Mouse (Mus musculus) thymus, postnatal 25 days (tissue): ENCODE measurements around the gene Srp9.

Experiments used
- DNase-seq: peaks from one replicate; pipeline ENCODE4 v3.0.0; 2022

Srp9 gene

DNA sequence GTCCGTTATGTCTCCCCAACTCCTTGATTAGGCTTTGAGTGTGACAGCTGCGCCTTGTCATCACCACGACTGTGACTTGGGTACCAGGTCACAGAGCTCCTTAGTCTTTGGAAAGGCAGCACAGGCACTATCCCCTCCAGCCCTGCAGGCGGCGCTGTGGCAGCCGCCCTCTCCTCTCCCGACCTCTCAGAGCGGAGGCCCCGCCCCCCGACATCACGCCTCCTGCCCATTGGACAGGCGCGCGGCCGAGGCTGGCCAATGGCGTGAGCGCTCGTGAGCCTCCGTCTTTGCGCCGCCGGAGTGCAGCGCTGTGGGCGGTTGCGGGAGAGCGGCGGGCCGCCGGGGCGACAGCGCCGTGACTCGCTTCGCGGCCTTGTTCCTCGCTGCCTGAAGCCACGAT lies at the start of gene Srp9:
TSS of gene Srp9 (plus strand) at position 232 of the 400 bp plus-strand sequence.
- peak; percentile 98 for DNase-seq

- DNase-seq, result peak; percentile 2
Observed at GRCm38 (mm10) chr1:182081744-182082419, 42.7 kb upstream of the Srp9 start.

DNA sequence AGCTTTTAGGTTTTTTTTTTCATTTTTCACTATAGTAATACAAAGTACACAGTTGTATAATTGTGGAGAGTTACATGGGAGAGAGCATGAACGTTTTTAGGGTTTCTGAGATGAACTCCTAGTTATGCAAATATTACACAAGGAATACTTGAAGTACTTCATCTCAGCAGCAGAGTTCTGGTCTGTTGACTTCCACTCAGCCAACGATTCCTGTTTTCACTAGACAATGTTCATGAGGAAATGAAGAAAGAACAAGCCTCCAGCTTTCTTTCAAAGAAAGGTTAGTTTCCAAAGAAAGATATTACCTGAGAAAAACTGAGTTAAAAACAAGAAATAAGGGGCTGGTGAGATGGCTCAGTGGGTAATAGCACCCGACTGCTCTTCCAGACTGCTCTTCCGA lies 41.1 kb upstream of the Srp9 start:
- no peak for DNase-seq

- DNase-seq, result no peak
Observed at GRCm38 (mm10) chr1:182086759-182087158, 37.8 kb upstream of the Srp9 start.

DNA sequence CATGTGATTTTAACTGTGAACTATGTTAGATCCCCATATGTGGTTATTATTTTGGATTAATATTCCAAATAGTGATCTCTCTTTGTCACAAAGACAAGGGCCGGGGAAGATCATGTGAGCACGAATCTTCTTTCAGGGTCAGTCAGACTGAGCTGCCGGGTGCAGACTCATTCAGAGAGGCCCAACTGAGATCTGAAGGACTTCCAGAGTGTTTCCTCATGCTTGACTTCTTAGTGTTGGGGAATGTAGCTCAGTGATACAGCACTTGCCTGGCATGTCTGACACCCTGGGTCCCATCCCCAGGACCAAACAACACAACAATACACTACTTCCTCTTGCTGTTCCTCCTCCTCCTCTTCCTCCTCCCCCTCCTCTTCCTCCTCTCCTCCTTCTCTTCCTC lies 37.2 kb upstream of the Srp9 start:
- no peak for DNase-seq

- no peak for DNase-seq
Observed at GRCm38 (mm10) chr1:182087753-182088633, 36.5 kb upstream of the Srp9 start.

DNA sequence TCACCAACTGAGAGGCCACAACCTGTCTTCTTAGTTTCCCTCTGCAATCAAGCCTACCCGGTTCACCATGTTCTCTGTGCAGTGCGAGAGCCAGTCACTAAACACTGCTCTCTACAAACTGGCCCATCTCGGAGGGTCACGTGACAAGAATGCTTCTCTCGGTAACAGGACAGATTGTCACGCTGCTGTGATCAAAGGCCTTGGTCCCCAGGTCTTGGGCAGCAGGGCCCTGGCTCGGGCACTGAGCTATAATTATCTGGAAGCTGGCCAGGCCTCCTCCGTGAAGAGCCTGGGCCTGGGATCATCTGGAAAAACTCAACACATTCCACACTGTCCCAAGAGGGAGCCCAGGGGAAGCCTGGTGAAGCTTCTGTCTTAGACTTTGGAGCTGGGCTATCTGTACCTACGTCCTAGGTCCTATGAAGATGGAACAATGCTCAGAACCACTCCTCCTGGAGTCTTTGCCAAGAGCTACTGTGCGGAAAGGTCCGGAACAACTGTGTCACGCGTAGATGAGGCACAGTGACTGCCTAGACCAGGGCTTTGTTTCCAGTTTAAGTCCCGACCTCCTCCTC lies 35.6 kb upstream of the Srp9 start:
- DNase-seq, result no peak

DNA sequence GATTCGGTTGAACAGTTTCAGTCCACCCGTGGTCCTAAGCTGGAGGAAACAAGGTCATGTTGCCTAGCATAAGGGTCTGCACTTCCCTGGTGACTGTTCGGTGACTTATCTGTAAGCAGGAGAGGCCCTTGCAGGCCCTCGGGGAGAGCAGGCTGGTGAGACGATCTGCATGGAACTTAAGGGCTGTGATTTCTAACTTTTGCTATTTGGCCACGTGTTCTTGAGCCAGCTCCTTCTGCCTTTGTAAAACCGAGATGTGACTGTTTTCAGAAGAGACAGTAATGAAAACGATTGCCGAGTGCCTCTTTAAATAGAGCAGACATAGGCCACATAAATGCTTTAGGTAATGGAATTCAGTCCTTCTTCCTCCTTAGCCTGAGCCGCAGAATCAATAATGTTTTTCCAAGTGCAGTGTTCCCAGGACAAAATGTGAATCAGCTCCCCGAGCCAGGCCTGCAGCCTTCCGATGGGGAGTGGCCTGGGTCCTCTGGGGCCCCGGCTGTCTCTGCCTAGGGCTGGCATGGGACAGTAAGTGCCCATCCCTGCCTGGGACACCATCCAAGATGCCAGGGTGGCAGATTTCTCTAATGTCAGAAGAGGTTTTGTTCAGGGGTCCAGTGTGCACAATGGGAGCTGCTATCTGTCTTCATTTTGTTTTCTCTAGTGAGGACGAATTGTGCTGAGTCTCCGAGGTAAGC lies 34.8 kb upstream of the Srp9 start:
- DNase-seq, result no peak

GRCm38 (mm10) chr1:182090298-182090677 lies 34.2 kb upstream of the Srp9 start:
- no peak for DNase-seq

DNA sequence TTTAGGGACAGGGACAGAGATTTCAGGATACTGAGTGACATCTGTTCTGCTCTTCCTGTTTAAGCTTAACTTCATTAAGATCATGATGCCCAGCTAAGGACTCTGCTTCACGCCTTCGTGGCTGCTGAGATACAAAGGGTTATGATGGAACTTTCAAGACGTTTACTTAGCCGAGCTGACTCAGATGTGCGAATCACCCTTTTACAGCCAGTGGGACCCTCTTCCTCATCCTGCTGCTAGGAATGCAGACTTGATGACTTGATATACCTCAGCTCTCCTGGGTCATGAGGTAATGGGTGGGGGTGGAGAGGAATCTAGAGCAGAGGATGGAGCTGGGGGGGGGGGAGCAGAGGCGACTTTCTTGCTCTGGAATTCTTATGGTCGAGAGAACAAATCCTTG lies 33.3 kb upstream of the Srp9 start:
- DNase-seq, result no peak

- DNase-seq, result no peak
Observed at GRCm38 (mm10) chr1:182091746-182092412, 32.7 kb upstream of the Srp9 start.

DNA sequence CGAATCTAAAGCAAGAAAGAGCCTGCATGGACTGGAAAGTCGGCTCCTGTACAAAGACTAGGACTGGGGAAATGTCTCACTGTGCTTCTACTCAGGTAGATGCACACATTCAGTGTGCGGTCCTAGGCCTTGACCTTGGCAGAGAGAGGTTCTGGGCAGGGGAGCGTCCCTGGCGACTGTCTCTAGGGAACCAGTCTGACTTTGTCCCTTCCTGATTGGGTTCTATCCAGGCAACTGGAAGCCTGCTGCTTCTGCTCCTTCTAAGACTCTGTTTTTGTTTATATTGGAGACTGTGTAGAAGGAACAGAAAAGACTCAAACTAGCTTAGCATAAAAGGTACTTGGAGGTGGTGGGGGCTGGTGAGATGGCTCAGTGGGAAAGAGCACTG lies 32.1 kb upstream of the Srp9 start:
- DNase-seq, result no peak

DNA sequence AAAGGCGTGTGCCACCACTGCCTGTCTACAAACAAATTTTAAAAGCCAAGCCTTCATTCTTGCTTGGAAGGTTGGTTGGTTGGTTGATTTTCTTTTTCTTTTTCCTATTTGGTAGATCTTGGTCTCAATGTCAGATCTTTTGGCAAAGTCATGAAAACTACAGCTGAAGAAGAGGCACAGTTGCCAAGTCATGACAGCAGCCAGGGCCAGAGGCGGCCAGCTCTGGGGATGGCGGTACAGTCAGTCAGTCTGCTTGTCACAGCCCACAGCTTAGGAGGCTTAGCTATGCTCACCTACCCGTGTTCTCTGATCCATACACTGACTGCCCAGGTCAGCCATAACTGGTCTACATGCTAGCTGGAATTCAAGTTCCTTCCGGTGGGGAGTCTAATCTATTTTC lies 31.1 kb upstream of the Srp9 start:
- DNase-seq, result no peak

DNA sequence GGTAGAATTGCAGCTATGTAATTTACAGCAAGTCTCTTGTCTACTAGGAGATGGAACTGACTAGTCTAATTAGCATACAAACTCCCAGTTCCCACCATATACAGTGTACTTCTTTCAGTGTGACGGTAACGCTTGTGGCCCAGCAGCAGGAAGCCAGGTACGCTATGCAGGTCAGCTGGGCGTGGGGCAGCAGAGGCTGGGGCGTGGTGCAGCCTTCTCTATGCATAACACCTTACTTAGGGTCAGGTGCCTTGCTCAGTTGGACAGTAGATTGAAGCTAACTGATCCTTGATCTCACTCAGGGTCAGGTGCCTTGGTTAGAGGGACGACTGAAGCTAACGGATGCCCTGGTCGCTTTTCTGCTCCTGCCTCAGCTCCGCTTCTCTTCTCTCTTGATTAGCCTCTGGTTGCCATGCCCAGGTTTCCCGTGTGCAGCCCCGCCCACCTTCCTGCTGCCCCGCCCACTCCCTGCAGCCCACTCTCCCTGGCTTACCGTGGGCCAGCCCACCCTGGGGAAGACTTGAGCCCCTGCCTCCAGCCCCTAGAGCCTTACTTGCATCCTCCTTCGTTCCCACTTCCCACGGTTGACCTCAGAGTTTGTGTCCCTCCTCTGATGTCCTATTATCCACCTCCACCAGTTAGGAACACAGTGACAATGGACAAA lies 29.9 kb upstream of the Srp9 start:
- no peak for DNase-seq

- DNase-seq, result no peak
Observed at GRCm38 (mm10) chr1:182095240-182095741, 29.2 kb upstream of the Srp9 start.

GRCm38 (mm10) chr1:182096707-182097106 lies 27.8 kb upstream of the Srp9 start:
- DNase-seq, result no peak

GRCm38 (mm10) chr1:182099062-182099461 lies 25.5 kb upstream of the Srp9 start:
- DNase-seq, result no peak

GRCm38 (mm10) chr1:182100403-182100802 lies 24.1 kb upstream of the Srp9 start:
- DNase-seq, result no peak

DNA sequence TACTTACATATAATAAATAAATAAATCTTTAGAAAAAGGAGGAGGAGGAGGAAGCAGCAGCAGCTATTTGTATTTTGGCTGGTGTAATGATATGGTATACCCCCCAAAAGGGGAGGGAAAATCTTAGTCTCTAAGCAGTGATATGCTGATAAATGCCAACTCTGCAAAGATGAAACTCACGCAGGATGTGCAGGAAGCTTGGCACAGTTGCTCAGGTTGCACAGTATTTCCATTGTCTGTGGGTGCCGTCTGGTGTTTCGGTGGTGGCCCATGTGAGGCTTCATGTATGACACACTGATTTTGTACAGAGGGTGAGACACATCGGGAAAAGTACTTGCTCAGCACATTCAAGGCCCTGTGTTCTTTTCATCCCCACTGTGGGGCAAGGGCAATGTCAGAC lies 23.1 kb upstream of the Srp9 start:
- no peak for DNase-seq

DNA sequence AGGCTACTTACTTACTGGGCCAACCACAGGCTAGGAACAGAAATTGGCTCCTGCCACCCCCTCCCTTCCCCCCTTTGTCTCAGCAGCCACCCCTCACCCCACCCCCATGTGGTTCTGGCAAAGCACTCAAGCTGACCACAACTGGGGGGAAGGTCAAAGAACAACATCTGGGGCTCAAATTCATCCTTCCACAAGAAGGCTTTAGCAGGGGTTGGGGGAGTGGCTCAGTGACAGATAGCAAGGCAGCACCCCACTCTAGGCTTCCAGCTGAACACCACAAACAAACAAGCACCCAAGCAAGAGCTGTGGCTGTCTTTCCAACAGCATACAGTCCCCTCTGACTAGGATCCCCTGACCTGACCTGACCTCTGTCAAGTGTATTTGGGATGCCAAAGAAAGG lies 21.8 kb upstream of the Srp9 start:
- no peak for DNase-seq

- no peak for DNase-seq
Observed at GRCm38 (mm10) chr1:182103436-182103835, 21.1 kb upstream of the Srp9 start.

DNA sequence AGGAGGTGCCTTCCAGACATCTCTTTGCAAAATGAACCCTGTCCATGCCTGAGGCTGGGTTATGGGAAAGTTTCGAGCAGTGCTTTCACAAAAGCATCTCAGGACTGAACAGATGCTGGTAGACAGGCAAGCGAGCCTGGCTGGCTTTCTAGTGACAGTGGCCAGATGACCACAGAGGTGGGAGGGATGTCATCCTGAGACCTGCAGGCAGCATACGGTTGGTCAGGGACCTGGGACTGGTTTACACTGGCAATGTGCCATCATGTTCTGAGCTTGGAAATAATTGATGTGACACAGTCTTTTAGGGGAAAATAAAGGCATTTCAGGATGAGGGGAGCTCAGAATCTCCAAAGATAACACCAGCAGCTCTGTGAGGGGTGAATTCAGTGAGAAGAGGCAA lies 19.5 kb upstream of the Srp9 start:
- no peak for DNase-seq
